Mouse (Mus musculus): ENCODE results near the gene Rnf24. TPM values are rescaled to one million over a fixed set of nuclear protein-coding genes. Genes with fewer than 3 reads are reported as not detected.
"Not testable (repeated sequence)": the region's sequence is repeated elsewhere in the genome, so short reads cannot be mapped to it uniquely, and the experiment has no call there.

Gene Rnf24
- polyA plus RNA-seq, 1 experiment from 2014 or later, result 7.5 TPM

DNA sequence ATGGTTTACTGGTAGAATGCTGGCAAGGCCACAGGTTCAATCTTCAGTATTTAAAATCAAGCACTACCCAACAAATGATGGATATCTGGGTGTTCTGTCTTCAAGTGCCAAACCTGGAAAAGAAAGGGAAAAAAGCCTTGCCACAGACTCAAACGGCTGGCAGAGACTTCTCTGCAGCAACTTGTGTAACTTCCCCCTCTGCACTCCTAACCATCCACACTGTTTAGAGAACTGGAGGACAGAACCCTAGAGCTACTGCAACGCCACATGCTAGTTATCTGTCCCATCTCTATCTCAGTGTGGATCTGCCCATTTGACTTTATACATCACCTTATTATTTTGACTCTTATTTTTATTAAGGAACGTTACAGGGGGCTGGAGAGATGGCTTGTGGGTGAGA lies 26.6 kb downstream of the Rnf24 start:
- no peak for DNase-seq (ENCODE audit: low spot score)
- no peaks in the 10 kb centered on the region for H3K4me1 ChIP-seq
- H3K27ac ChIP-seq (replicated peaks), result no peak overlapping the region
- H3K36me3 ChIP-seq, result 0 out of 2 replicates have a peak, but pooled peaks cover 2% of the 10 kb centered on the region
- H3K27me3 ChIP-seq (ENCODE audit: low read depth, poor library complexity, severe bottlenecking), result no peaks in the 10 kb centered on the region
- 79% methylated on average over 3 of the region's 3 CpGs for WGBS
- no peak overlapping the region for H3K4me3 ChIP-seq
- no peaks in the 10 kb centered on the region for H3K9me3 ChIP-seq (replicated peaks)

DNA sequence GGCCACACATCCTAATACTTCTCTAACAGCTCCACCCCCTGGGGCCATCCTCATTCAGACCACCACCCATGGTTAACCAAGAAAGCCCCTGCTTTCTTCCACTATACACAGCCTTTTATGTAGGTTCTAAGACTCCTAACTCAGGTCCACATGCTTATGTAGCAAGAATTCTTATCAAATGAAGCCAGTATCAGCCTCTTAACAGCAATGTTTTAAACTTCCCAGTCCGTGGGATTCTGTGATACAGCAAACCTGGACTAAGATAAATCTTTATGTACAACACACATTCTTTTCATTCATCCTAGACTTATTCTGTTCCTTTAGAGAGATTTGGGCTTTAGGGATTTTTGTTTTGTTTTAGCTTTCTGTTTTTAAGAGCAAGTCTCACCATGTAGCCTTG lies 29.0 kb downstream of the Rnf24 start:
- H3K36me3 ChIP-seq, result no peaks in the 10 kb centered on the region
- no peaks in the 10 kb centered on the region for H3K4me1 ChIP-seq
- no peak overlapping the region for H3K4me3 ChIP-seq
- no peaks in the 10 kb centered on the region for H3K27me3 ChIP-seq (ENCODE audit: low read depth, poor library complexity, severe bottlenecking)
- DNase-seq (ENCODE audit: low spot score), result no peak
- no peak overlapping the region for H3K27ac ChIP-seq (replicated peaks)
- 84% methylated on average over 1 of the region's 1 CpGs for WGBS
- H3K9me3 ChIP-seq (replicated peaks), result 0 out of 2 replicates have a peak, but pooled peaks cover 8% of the 10 kb centered on the region

DNA sequence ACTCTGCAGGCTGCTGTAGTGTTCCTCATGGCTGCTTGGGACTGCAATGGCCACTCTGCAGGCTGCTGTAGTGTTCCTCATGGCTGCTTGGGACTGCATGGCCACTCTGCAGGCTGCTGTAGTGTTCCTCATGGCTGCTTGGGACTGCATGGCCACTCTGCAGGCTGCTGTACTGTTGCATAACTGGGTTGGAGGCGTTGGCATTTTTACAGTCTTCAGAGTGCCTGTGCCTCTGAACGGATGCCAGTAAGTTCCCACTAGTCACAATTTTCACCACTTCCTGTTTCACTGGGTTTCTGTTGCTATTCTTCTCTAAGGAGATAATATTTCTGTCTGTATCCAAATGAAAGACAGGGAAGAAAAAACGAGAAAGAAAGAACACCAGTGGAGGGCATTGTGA lies 31.5 kb downstream of the Rnf24 start:
- not testable (repeated sequence) for H3K36me3 ChIP-seq; H3K27me3 ChIP-seq (ENCODE audit: low read depth, poor library complexity, severe bottlenecking); H3K27ac ChIP-seq (replicated peaks); DNase-seq (ENCODE audit: low spot score); H3K4me3 ChIP-seq; H3K4me1 ChIP-seq
- H3K9me3 ChIP-seq (replicated peaks), result peaks cover 22% of the 10 kb centered on the region
- WGBS, result 77% methylated on average over 3 of the region's 3 CpGs

DNA sequence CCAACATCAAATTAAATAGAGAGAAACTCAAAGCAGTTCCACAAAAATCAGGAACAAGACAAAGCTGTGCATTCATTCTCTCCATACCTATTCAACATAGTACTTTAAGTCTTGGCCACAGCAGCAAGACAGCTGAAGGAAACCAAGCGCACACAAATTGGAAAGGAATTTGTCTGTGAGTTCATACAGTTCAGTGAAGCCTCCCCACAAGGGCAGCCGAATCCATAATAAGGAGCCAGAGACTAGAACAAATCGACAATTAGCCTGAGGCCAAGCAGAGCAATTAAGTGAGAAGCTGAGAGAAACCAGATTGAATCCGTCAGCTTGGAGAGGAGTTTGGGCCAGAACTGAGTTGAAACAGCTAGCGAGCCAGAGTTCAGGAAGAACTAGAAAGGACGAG lies 33.3 kb downstream of the Rnf24 start:
- no peaks in the 10 kb centered on the region for H3K27me3 ChIP-seq (ENCODE audit: low read depth, poor library complexity, severe bottlenecking)
- 89% methylated on average over 6 of the region's 6 CpGs for WGBS
- H3K27ac ChIP-seq (replicated peaks), result no peak overlapping the region
- no peak overlapping the region for H3K4me3 ChIP-seq
- peaks cover 25% of the 10 kb centered on the region for H3K9me3 ChIP-seq (replicated peaks)
- DNase-seq (ENCODE audit: low spot score), result no peak
- H3K4me1 ChIP-seq, result no peaks in the 10 kb centered on the region
- peaks cover 6% of the 10 kb centered on the region for H3K36me3 ChIP-seq

DNA sequence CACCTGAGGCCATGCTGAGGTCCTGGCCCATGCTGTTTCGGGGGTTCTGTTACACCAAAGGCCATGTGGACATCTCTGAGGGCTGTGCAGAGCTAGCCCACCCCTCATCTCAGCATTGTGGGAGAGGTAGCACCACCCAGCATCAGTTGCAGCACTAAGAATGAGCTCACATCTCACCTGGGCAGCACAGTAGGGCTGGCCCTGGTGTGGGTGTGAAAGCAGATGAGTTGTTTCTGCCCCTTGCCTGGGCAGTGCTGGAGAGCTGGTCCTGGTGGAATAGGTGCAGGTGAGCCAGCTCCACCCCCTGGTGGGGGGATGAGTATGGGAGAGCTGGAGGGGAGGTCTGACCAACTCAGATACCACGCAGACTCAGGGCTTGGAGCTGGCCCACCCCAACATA lies 36.5 kb downstream of the Rnf24 start:
- no peaks in the 10 kb centered on the region for H3K27me3 ChIP-seq (ENCODE audit: low read depth, poor library complexity, severe bottlenecking)
- no peaks in the 10 kb centered on the region for H3K4me1 ChIP-seq
- peaks cover 25% of the 10 kb centered on the region for H3K9me3 ChIP-seq (replicated peaks)
- H3K4me3 ChIP-seq, result no peak overlapping the region
- 92% methylated on average over 2 of the region's 2 CpGs for WGBS
- DNase-seq (ENCODE audit: low spot score), result no peak
- H3K36me3 ChIP-seq, result peaks cover 10% of the 10 kb centered on the region
- H3K27ac ChIP-seq (replicated peaks), result no peak overlapping the region

DNA sequence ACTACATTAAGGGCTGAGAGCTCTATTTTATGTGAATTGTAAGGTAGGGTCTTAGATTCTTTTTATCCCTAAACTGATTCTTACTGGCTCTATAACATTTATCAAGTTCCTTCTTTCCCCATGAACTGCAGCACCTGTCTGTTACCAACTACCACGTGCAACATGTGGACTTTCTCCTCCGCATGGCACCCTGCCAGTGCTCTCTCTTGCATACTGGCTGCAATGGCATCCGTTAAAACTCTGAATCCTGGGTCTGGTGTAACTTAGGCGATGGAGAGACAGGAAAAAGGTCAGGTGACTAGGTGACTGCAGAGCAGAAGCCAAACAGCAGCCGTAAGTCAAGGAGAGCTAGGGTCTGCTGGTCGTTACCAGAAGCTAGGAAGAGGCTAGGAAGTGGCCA lies 43.4 kb downstream of the Rnf24 start:
- Histone ChIP-seq H3K36me3 (peaks cover 12% of the 10 kb centered on the region), H3K4me3 (no peak overlapping the region), H3K9me3 (replicated peaks) (no peaks in the 10 kb centered on the region), H3K27me3 (ENCODE audit: low read depth, poor library complexity, severe bottlenecking) (no peaks in the 10 kb centered on the region), H3K4me1 (peaks cover 7% of the 10 kb centered on the region), H3K27ac (replicated peaks) (no peak overlapping the region)
- 77% methylated on average over 6 of the region's 6 CpGs for WGBS
- DNase-seq (ENCODE audit: low spot score), result no peak

DNA sequence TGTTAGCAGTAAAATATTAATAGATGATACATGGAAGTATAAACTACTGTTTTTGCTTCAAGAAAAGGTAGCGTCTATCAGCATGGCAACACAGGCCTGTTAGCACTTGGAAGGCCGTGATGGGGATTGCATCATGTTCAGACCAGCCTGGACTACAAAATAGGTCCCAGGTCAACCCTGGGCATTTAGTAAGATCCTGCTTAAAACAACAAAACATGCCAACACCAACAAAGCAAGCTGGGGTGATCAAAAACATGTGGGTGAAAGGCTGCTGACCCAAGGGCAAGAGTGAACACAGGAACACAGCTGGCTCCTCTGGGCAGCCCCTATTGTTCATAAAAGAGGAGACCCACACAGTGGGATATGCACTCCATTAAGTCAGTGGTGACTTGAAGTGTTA lies 44.9 kb downstream of the Rnf24 start:
- Histone ChIP-seq H3K27me3 (ENCODE audit: low read depth, poor library complexity, severe bottlenecking) (no peaks in the 10 kb centered on the region), H3K9me3 (replicated peaks) (no peaks in the 10 kb centered on the region), H3K27ac (replicated peaks) (no peak overlapping the region), H3K4me1 (peaks cover 7% of the 10 kb centered on the region), H3K36me3 (peaks cover 27% of the 10 kb centered on the region), H3K4me3 (no peak overlapping the region)
- no peak for DNase-seq (ENCODE audit: low spot score)
- 49% methylated on average over 2 of the region's 2 CpGs for WGBS

DNA sequence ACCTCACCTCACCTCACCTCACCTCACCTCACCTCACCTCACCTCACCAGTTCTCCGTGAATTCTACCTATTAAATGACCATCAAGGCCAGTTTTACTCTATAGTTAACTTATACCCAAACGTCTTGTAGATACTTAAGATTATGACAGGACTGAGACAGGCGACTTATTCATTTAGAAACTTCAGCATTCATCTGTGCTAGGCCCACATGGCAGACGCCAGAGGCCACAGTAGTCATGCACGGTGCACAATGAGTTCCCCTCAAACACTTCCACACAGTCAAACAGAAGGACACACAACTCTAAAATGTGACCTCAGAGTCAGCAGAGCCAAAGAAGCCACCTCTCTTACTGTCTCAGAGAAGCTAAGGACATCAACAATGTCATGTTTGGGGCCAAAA lies 45.3 kb downstream of the Rnf24 start:
- H3K4me3 ChIP-seq, result no peak overlapping the region
- no peaks in the 10 kb centered on the region for H3K9me3 ChIP-seq (replicated peaks)
- peaks cover 7% of the 10 kb centered on the region for H3K4me1 ChIP-seq
- H3K27ac ChIP-seq (replicated peaks), result no peak overlapping the region
- no peak for DNase-seq (ENCODE audit: low spot score)
- no peaks in the 10 kb centered on the region for H3K27me3 ChIP-seq (ENCODE audit: low read depth, poor library complexity, severe bottlenecking)
- peaks cover 31% of the 10 kb centered on the region for H3K36me3 ChIP-seq
- WGBS, result 82% methylated on average over 5 of the region's 5 CpGs

DNA sequence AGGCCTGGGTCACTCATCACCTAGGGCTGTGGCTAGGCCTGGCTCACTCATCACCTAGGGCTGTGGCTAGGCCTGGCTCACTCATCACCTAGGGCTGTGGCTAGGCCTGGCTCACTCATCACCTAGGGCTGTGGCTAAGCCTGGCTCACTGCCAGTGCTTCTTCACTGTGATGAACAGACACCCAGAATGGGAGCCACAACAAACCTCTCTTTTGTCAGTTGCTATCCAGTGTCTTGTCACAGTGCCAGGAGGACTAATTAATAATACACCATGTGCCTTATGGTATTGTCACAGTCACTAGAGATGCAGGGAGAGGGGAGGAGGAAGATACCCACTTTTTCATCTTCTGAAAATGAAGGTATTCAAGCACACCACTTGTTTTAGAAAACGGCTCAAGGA lies 47.5 kb downstream of the Rnf24 start:
- not testable (repeated sequence) for H3K4me1 ChIP-seq; H3K9me3 ChIP-seq (replicated peaks); DNase-seq (ENCODE audit: low spot score); H3K27me3 ChIP-seq (ENCODE audit: low read depth, poor library complexity, severe bottlenecking); H3K27ac ChIP-seq (replicated peaks); H3K4me3 ChIP-seq
- WGBS, result 88% methylated on average over 1 of the region's 1 CpGs
- peaks cover 37% of the 10 kb centered on the region for H3K36me3 ChIP-seq

DNA sequence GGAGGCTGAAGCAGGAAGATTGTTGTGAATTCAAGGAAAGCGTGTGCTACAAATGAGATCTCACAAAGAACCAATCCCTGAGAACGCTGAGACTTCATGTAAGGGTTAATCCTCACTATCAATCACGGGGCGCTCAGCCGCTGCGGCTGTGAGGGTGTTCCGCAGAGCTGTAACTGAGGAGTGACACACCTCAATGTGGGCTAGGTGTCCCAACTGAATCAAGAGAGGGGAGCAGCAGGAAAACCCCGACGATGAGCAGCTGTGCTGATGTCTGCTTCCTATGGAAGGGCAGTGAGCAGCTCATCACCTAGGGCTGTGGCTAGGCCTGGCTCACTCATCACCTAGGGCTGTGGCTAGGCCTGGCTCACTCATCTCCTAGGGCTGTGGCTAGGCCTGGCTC lies 48.2 kb downstream of the Rnf24 start:
- Histone ChIP-seq H3K36me3 (peaks cover 42% of the 10 kb centered on the region), H3K4me3 (no peak overlapping the region), H3K27ac (replicated peaks) (no peak overlapping the region), H3K9me3 (replicated peaks) (no peaks in the 10 kb centered on the region), H3K27me3 (ENCODE audit: low read depth, poor library complexity, severe bottlenecking) (no peaks in the 10 kb centered on the region), H3K4me1 (peaks cover 7% of the 10 kb centered on the region)
- 88% methylated on average over 9 of the region's 9 CpGs for WGBS
- no peak for DNase-seq (ENCODE audit: low spot score)

DNA sequence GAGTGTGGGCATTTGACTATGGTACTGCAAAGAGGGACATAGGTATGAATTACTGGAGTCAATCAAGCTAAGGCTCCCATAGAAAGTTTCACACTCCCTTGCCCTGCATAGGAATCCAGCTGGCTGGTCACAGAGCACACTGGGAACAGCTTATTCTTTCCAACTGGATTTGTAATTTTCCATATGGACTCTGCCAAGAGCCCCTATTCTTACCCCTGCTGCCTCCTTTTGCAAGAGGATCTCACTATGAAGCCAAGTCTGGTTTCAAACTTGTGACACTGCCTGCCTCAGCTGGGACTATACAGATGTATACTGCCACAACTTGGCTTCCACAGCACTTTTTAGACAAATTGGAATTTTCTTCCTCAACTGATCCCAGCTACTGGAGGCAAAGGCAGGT lies 51.1 kb downstream of the Rnf24 start:
- peaks cover 66% of the 10 kb centered on the region for H3K36me3 ChIP-seq

DNA sequence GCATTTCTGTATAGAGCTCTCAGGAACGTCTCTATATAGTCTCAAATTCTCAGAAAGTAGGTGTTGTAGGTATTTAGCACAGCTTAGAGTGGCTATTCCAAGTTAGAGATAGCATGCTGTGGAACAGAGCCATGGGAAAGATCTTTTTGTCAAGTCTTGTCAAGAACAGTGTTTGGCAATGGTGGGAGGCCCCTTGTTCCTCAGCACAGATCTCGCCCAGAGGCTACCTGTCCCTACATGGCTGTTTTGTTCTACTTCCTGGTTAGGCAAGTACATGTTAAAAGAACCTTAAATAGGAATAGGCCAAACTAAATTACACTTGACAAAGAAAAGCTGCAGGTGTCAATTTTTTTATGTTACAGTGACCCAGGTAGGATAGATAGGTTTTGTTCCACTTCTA lies 52.2 kb downstream of the Rnf24 start:
- WGBS, result 92% methylated on average over 2 of the region's 2 CpGs

More for the DNA sequence above, 51.1 kb downstream of the Rnf24 start:
- no peak overlapping the region for H3K4me3 ChIP-seq
- no peak overlapping the region for H3K27ac ChIP-seq (replicated peaks)
- peaks cover 3% of the 10 kb centered on the region; the same call in 1 of the 2 replicates for H3K4me1 ChIP-seq
- DNase-seq (ENCODE audit: low spot score), result no peak
- H3K27me3 ChIP-seq (ENCODE audit: low read depth, poor library complexity, severe bottlenecking), result no peaks in the 10 kb centered on the region
- no peaks in the 10 kb centered on the region for H3K9me3 ChIP-seq (replicated peaks)

DNA sequence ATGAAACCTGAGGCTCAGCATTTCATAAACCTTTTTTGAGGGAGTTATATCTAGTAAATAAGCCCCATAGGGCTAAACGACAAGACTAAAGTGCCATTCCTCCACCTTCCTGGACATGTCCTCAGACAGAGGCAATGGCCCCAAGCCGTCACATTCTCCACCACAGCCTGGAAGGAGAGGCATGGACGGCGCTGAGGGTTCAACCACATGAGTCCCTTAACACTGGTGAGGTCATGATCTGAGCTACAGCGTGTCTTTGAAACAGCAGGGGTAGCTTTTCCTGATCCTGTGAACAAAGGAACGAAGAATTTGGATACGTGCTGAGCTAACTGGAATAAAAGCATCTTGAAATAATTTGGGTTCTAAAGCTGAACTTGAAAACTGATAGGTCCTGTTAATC lies 54.0 kb downstream of the Rnf24 start:
- WGBS, result 57% methylated on average over 7 of the region's 7 CpGs
- not testable (repeated sequence) for H3K4me3 ChIP-seq; H3K9me3 ChIP-seq (replicated peaks); H3K27ac ChIP-seq (replicated peaks); DNase-seq (ENCODE audit: low spot score); H3K4me1 ChIP-seq; H3K27me3 ChIP-seq (ENCODE audit: low read depth, poor library complexity, severe bottlenecking)
- peaks cover 85% of the 10 kb centered on the region for H3K36me3 ChIP-seq

More for the DNA sequence above, 52.2 kb downstream of the Rnf24 start:
- H3K4me1 ChIP-seq, result peaks cover 3% of the 10 kb centered on the region; the same call in 1 of the 2 replicates
- DNase-seq (ENCODE audit: low spot score), result no peak
- H3K27me3 ChIP-seq (ENCODE audit: low read depth, poor library complexity, severe bottlenecking), result no peaks in the 10 kb centered on the region
- no peak overlapping the region for H3K4me3 ChIP-seq
- no peak overlapping the region for H3K27ac ChIP-seq (replicated peaks)
- H3K9me3 ChIP-seq (replicated peaks), result no peaks in the 10 kb centered on the region
- peaks cover 76% of the 10 kb centered on the region for H3K36me3 ChIP-seq

DNA sequence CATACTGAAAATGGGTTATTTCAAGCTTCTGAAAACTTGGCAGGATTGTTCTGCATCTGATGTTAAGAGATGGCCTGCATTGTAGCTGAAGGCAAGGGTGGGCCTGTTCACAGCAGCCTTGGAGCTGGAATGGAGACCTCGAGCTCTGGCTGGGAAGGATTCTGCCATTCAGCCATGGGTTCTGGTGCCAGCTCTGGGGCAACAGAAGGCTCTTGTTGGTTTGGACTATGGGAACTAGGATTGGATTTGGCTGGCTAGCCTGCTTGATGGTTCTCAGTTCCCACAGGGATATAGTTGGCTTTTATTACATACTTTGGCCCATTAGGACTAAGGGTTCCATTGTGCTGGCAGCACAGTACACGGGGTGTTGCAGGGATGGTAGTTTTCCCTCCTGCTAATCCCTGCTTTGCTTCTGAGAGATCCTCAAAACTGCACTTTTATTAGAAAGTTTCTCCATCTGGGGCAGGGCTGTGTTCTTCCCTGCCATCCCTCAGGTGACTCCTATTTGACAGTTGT lies 55.9 kb downstream of the Rnf24 start:
- Histone ChIP-seq H3K36me3 (peaks cover 85% of the 10 kb centered on the region), H3K27ac (replicated peaks) (no peak overlapping the region), H3K27me3 (ENCODE audit: low read depth, poor library complexity, severe bottlenecking) (no peaks in the 10 kb centered on the region), H3K4me3 (no peak overlapping the region), H3K4me1 (peaks cover 3% of the 10 kb centered on the region; the same call in 1 of the 2 replicates), H3K9me3 (replicated peaks) (no peaks in the 10 kb centered on the region)
- DNase-seq (ENCODE audit: low spot score), result no peak
- 97% methylated on average over 2 of the region's 2 CpGs for WGBS

Measured in midbrain, embryonic 10.5 days (tissue).